Mouse (Mus musculus) hindlimb bud, embryonic 11.5 days (tissue): ENCODE measurements around the gene Mettl14.

Experiments used
- DNase-seq: peaks from one replicate; pipeline ENCODE4 v3.0.0-alpha.2; 2012; ENCODE audit warnings: low read depth, low spot score; ENCODE audit errors: extremely low spot score

Gene Mettl14

DNA sequence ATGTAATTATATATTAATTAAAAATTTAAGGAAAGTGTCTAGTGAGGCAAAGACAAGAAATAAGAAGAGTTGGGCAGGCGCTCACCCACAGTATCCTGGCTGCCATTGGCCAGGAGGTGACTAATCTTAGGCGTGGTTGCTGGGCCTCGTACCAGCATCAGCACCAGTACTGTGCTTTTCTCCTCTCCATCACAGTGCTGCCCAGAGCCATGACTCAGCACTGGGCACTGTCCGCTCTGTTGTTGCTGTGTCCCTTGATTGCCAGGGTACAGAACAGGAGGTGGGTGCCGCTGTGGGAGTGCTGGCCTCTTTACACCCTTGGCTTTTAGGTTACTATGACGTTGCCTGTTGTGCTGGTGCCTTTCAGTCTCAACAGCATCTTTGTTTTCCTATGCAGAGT, 64.3 kb downstream of the Mettl14 start:
- DNase-seq: no peak

GRCm38 (mm10) chr3:123320341-123320740, 65.6 kb downstream of the Mettl14 start:
- DNase-seq: no peak
